Mouse (Mus musculus): ENCODE measurements around the gene Rplp1. TPM values are rescaled to one million over a fixed set of nuclear protein-coding genes. Genes with fewer than 3 reads are reported as not detected.

Rplp1 gene
- polyA plus RNA-seq (2012; rRNA removed): 3,342 and 5,315 TPM in 2 replicates

GRCm38 (mm10) chr9:61914203-61914916, at the start of gene Rplp1:
Gene Rplp1 (minus strand): TSS chr9:61914542.
- under 1% methylated on average over 70 of the region's 70 CpGs for WGBS
- peaks cover 28% of the 10 kb centered on the region for H3K36me3 ChIP-seq (ENCODE audit: control insufficient read depth, insufficient read depth, low read length)
- H3K4me3 ChIP-seq (ENCODE audit: low read depth, low read length): peak within 1 kb of the TSS; percentile 93
- TF ChIP-seq CTCF (IDR thresholded peaks at IDR 0.05; ENCODE audit: extremely low read depth, insufficient read length, insufficient replicate concordance, low read depth, low read length) (no peak), POLR2A (IDR thresholded peaks at IDR 0.05; ENCODE audit: low read depth, low read length) (peak; percentile 53; the same call in 1 of the 2 replicates)
- H3K27ac ChIP-seq (ENCODE audit: insufficient read depth, low read depth, low read length): peak within 1 kb of the TSS; percentile 96
- no peaks in the 10 kb centered on the region for H3K27me3 ChIP-seq (ENCODE audit: control insufficient read depth, insufficient read depth, low read length)
- peaks cover 2% of the 10 kb centered on the region; the same call in 1 of the 2 replicates for H3K4me1 ChIP-seq (ENCODE audit: control insufficient read depth, insufficient read depth, insufficient read length, low read length)

GRCm38 (mm10) chr9:61963356-61963755, 49.0 kb upstream of the Rplp1 start:
- Histone ChIP-seq H3K27me3 (ENCODE audit: control insufficient read depth, insufficient read depth, low read length) (no peaks in the 10 kb centered on the region), H3K36me3 (ENCODE audit: control insufficient read depth, insufficient read depth, low read length) (no peaks in the 10 kb centered on the region), H3K4me3 (ENCODE audit: low read depth, low read length) (no peak overlapping the region), H3K4me1 (ENCODE audit: control insufficient read depth, insufficient read depth, insufficient read length, low read length) (peaks cover 16% of the 10 kb centered on the region), H3K27ac (ENCODE audit: insufficient read depth, low read depth, low read length) (no peak overlapping the region)
- no peak for TF ChIP-seq POLR2A (IDR thresholded peaks at IDR 0.05; ENCODE audit: low read depth, low read length)
- TF ChIP-seq CTCF (IDR thresholded peaks at IDR 0.05; ENCODE audit: extremely low read depth, insufficient read length, insufficient replicate concordance, low read depth, low read length): no peak
- 80% methylated on average over 6 of the region's 6 CpGs for WGBS

DNA sequence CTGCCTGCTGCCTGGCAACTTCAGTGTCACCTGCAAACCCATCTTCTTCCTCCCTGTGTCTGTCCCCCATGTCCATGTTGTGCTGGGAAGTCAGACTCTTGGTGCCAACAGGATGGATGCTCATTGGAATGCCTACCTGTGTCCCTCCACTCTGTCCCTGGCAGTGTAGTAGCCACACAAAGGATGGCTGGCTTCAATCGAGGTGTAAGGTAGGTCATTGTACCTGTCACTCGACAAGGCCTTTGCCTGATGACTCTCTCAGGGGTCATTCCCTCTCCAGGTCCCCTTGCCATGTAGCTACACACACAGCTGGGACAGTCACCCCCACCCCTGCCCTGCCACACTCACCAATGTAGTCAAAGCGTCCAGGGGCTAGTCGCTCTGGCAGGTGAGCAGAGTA, 46.8 kb upstream of the Rplp1 start:
- Histone ChIP-seq H3K36me3 (ENCODE audit: control insufficient read depth, insufficient read depth, low read length) (no peaks in the 10 kb centered on the region), H3K4me3 (ENCODE audit: low read depth, low read length) (no peak overlapping the region), H3K27ac (ENCODE audit: insufficient read depth, low read depth, low read length) (0 out of 2 replicates have a peak overlapping the region, but pooled peaks have one; percentile 7), H3K27me3 (ENCODE audit: control insufficient read depth, insufficient read depth, low read length) (no peaks in the 10 kb centered on the region), H3K4me1 (ENCODE audit: control insufficient read depth, insufficient read depth, insufficient read length, low read length) (peaks cover 16% of the 10 kb centered on the region)
- 86% methylated on average over 4 of the region's 4 CpGs for WGBS
- TF ChIP-seq CTCF (IDR thresholded peaks at IDR 0.05; ENCODE audit: extremely low read depth, insufficient read length, insufficient replicate concordance, low read depth, low read length) (no peak), POLR2A (IDR thresholded peaks at IDR 0.05; ENCODE audit: low read depth, low read length) (no peak)

GRCm38 (mm10) chr9:61960753-61961152, 46.4 kb upstream of the Rplp1 start:
- 21% methylated on average over 5 of the region's 5 CpGs for WGBS
- peaks cover 16% of the 10 kb centered on the region for H3K4me1 ChIP-seq (ENCODE audit: control insufficient read depth, insufficient read depth, insufficient read length, low read length)
- H3K4me3 ChIP-seq (ENCODE audit: low read depth, low read length): no peak overlapping the region
- H3K27me3 ChIP-seq (ENCODE audit: control insufficient read depth, insufficient read depth, low read length): no peaks in the 10 kb centered on the region
- H3K36me3 ChIP-seq (ENCODE audit: control insufficient read depth, insufficient read depth, low read length): no peaks in the 10 kb centered on the region
- peak overlapping the region; percentile 71 for H3K27ac ChIP-seq (ENCODE audit: insufficient read depth, low read depth, low read length)
- TF ChIP-seq POLR2A (IDR thresholded peaks at IDR 0.05; ENCODE audit: low read depth, low read length) (no peak), CTCF (IDR thresholded peaks at IDR 0.05; ENCODE audit: extremely low read depth, insufficient read length, insufficient replicate concordance, low read depth, low read length) (no peak)

- whole genome bisulfite sequencing: 16% methylated on average over 1 of the region's 1 CpGs
- peak overlapping the region; percentile 71 for H3K27ac ChIP-seq (ENCODE audit: insufficient read depth, low read depth, low read length)
- H3K27me3 ChIP-seq (ENCODE audit: control insufficient read depth, insufficient read depth, low read length): no peaks in the 10 kb centered on the region
- H3K4me3 ChIP-seq (ENCODE audit: low read depth, low read length): no peak overlapping the region
- H3K36me3 ChIP-seq (ENCODE audit: control insufficient read depth, insufficient read depth, low read length): no peaks in the 10 kb centered on the region
- TF ChIP-seq CTCF (IDR thresholded peaks at IDR 0.05; ENCODE audit: extremely low read depth, insufficient read length, insufficient replicate concordance, low read depth, low read length) (no peak), POLR2A (IDR thresholded peaks at IDR 0.05; ENCODE audit: low read depth, low read length) (no peak)
- peaks cover 16% of the 10 kb centered on the region for H3K4me1 ChIP-seq (ENCODE audit: control insufficient read depth, insufficient read depth, insufficient read length, low read length)
These were observed 45.7 kb upstream of the Rplp1 start for GRCm38 (mm10) chr9:61959921-61960569.

DNA sequence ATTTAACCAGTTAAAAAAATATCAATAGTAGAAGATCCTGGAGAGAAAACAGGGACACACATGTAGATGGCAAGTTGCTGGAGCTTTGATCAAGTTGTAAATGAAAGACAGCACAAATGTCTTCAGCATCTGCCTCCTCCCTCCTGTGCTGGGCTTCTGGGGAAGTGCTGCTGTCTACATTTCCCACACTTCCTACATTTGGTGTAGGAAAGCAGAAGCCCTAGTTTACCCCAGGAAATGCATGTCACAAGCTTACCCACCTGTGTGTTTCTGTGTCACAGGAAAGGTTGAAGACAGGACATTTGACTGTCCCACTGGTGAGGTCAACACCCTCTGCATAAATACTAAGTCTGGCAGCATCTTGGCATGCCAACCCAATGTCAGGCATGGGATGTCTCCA, 40.4 kb upstream of the Rplp1 start:
- H3K4me1 ChIP-seq (ENCODE audit: control insufficient read depth, insufficient read depth, insufficient read length, low read length): peaks cover 1% of the 10 kb centered on the region; the same call in 1 of the 2 replicates
- no peak overlapping the region for H3K27ac ChIP-seq (ENCODE audit: insufficient read depth, low read depth, low read length)
- no peak overlapping the region for H3K4me3 ChIP-seq (ENCODE audit: low read depth, low read length)
- TF ChIP-seq POLR2A (IDR thresholded peaks at IDR 0.05; ENCODE audit: low read depth, low read length) (no peak), CTCF (IDR thresholded peaks at IDR 0.05; ENCODE audit: extremely low read depth, insufficient read length, insufficient replicate concordance, low read depth, low read length) (no peak)
- H3K36me3 ChIP-seq (ENCODE audit: control insufficient read depth, insufficient read depth, low read length): no peaks in the 10 kb centered on the region
- no peaks in the 10 kb centered on the region for H3K27me3 ChIP-seq (ENCODE audit: control insufficient read depth, insufficient read depth, low read length)

DNA sequence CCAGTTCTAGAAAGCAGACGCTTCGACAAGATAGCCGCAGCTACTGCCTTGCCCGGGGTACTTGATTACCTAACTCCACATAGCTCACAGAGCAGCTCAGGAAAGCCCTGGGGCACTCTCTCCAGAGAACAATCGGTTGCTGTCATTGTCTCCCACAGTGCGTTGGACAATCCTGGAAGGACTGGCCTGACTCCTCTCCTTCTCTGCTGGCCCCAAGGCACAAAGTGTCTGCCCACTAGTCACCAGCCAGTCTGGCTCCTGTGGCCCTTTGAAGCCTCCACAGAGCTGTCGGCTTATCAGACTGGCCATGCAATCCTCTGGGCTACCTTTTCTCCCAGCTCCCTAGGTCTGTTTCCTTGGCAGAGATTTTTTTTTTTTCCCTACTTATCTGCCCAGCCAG, 37.9 kb upstream of the Rplp1 start:
- Histone ChIP-seq H3K4me3 (ENCODE audit: low read depth, low read length) (no peak overlapping the region), H3K27me3 (ENCODE audit: control insufficient read depth, insufficient read depth, low read length) (no peaks in the 10 kb centered on the region), H3K36me3 (ENCODE audit: control insufficient read depth, insufficient read depth, low read length) (no peaks in the 10 kb centered on the region), H3K4me1 (ENCODE audit: control insufficient read depth, insufficient read depth, insufficient read length, low read length) (peaks cover 3% of the 10 kb centered on the region; the same call in 1 of the 2 replicates), H3K27ac (ENCODE audit: insufficient read depth, low read depth, low read length) (no peak overlapping the region)
- 88% methylated on average over 7 of the region's 7 CpGs for whole genome bisulfite sequencing
- TF ChIP-seq CTCF (IDR thresholded peaks at IDR 0.05; ENCODE audit: extremely low read depth, insufficient read length, insufficient replicate concordance, low read depth, low read length) (no peak), POLR2A (IDR thresholded peaks at IDR 0.05; ENCODE audit: low read depth, low read length) (no peak)
